Mouse (Mus musculus) layer of hippocampus, adult 6 months (tissue): ENCODE results near the gene Cfap100. TPM values are rescaled to one million over a fixed set of nuclear protein-coding genes. Genes with fewer than 3 reads are reported as not detected.

Experiments used
- long read RNA-seq, 2 experiments: library from polyadenylated mRNA; unstranded; transcript quantifications; one replicate each; pipeline ENCODE4 v2.0.0; 2019 to 2020
- polyA plus RNA-seq: library from polyadenylated mRNA; unstranded; fragments of <200 nt; fragmentation: Nextera tagmentation; gene quantifications from 2 replicates; pipeline ENCODE4 v1.2.3, GENCODE M21; 2021

The Cfap100 gene
- 4.8 and 5.3 TPM in 2 replicates for polyA plus RNA-seq
- long read RNA-seq, experiment 1, partial matches to known transcripts: 1 of 8 reads
- long read RNA-seq, experiment 1, other reads (novel, unspliced or antisense): 5 of 8 reads
- long read RNA-seq, experiment 2, partial matches to known transcripts: 2 of 15 reads
- long read RNA-seq, experiment 2, other reads (novel, unspliced or antisense): 11 of 15 reads

DNA sequence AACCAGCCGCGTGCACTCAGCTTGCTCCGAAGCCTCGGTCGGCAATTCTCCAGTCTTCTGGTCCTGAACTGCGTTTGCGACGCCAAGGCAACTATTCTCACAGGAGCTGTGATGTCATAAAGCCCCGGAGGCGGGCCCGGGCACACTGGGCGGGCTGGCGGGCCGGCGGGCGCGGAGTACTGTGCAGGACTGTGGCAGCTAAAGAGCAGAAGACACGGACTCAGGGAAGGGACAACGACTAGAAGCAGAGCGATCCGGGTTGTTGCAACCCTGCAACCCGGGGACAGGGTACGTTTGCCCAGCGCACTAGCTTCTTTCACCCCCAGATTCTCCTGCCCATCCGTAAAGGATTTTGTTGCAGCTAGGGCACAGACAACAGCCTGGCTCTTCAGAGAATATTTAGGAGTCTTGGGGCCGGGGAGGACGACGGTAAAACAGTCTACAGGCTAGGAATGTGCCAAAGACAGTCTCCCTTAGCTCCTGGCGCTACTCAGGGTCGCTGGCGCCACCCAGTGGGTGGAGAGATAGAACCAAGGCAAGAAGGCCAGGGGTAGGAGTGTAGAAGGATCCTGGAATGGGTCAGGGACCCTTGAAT is at the start of gene Cfap100:
TSS of gene Cfap100 (minus strand) at position 418 of the 595 bp plus-strand sequence.

DNA sequence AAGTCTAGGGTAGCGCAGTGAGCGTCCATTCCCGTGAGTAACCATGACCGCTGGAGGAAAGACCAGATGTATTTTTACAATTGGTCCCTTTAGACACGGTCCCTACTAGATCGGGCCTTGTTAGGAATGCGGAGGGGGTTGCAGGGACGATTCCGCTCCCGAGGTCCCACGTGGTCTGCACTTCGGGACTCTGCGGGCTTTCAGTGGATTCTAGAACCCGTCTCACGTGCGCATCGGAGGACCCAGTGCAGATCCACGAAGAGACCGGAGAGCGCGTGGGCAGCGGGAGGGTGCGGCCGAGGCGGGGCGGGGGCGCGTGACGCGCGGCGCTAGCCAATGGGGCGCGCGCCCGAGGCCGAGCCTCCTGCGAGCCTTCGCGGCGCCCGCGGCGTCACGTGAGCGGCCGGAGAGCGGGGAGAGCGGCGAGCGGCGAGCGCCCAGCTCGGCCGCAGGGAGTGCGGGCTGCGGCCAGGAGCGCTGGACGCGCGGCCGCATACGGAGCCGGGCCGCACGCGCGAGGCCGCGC is 33.6 kb upstream of the Cfap100 start, which contains the start of gene Klf15:
TSS of gene Klf15 (plus strand) at position 396 of the 526 bp plus-strand sequence.

DNA sequence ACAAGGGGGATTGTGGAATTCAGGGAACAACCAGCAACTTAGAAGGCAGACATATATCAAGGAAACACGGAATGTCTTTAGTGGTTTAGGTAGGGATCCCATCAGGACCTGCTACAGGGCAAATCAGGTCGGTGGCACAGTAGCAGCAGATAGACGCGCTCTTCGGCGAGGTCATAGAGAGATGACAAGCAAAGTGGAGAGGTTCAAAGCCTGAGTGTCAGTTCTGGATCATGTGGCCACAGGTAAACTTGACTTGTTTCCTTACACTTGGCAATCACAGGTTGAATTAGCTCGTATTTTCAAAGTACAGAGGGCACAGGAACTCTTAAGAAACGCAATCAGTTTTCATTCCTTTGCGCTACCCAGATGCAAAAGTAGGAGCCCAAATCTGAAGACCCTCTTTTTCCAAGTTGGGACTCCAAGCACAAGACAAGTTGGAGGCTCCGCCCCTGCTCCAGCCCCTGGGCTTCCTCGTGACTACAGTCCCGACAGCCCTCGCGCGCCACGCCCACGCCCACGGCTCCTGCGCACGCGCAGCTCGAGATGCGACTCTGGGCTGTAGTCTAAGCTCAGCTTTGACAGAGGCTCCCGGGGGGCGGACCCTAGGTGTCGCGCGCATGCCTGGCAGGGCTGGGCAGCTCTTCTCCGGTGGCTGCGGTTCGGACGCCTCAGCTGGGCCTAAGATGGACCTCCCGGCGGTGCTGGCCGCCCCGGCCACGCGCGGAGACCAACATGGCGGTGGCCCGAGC is 59.4 kb downstream of the Cfap100 start, which contains the start of gene Zxdc:
TSS of gene Zxdc (plus strand) at position 517 of the 749 bp plus-strand sequence.

Other genes starting within 250 kb of the Cfap100 start
- not detected in 2 replicates for gene V1ra8, start 226.0 kb downstream of the Cfap100 start, polyA plus RNA-seq
- gene Vmn1r53, start 204.4 kb downstream of the Cfap100 start, polyA plus RNA-seq: not detected in 2 replicates
- not detected in 2 replicates for gene Vmn1r54, start 182.5 kb downstream of the Cfap100 start, polyA plus RNA-seq
- gene BC048671, start 127.6 kb downstream of the Cfap100 start, polyA plus RNA-seq: not detected in 2 replicates
- not detected in 2 replicates for gene Chst13, start 103.6 kb downstream of the Cfap100 start, polyA plus RNA-seq
- gene Uroc1, start 95.5 kb downstream of the Cfap100 start, polyA plus RNA-seq: not detected in 2 replicates
- gene Zxdc, start 59.3 kb downstream of the Cfap100 start, polyA plus RNA-seq: 2.7 and 3.2 TPM in 2 replicates
- gene Klf15, start 33.8 kb upstream of the Cfap100 start, polyA plus RNA-seq: 16.7 and 19.4 TPM in 2 replicates
- gene Aldh1l1, start 57.6 kb upstream of the Cfap100 start, polyA plus RNA-seq: 30.6 and 39.3 TPM in 2 replicates
- 3.3 and 4.3 TPM in 2 replicates for gene Slc41a3, start 175.9 kb upstream of the Cfap100 start, polyA plus RNA-seq